ENCODE assay signal across 42 mouse cellular contexts in the genomic region with DNA sequence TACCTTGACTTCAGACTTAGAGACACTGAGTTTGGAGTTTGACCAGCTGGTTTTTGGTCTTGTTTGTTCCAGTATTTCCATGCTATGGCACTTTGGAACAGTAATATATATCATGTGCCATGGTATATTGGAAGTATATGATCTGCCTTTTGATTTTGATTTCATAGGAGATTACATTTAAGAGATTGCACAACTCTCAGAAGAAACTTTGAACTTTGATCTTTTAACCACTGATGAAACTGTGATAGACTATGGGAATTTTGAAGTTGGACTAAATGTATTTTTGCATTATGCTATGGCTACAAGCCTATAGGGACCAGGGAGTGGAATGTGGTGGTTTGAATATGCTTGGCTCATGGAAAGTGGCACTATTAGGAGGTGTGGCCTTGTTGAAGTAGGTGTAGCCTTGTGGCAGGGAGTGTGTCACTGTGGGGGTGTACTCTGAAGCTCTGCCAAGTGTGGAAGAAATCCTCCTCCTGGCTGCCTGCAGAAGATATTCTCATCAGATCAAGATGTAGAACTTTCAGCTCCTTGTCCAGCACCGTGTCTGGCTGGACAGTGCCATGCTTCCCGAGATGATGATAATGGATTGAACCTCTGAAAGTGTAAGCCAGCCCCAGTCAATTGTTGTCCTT. TPM values are rescaled to one million over a fixed set of nuclear protein-coding genes. Genes with fewer than 3 reads are reported as not detected.
"Had no signal": no experiment of that assay in that cellular context is flagged by ENCODE, and none has a peak within 500 bp of the region (broad histone marks: within the 10 kb centered on the region; RNA-seq: fewer than 3 reads in every experiment).

No protein-coding gene starts in this region.

- ATAC-seq: hindbrain, embryonic 16.5 days; intestine, embryonic 15.5 days had no signal

- H3K27me3 ChIP-seq: heart, embryonic 12.5 days; hindbrain, embryonic 12.5 days; intestine, embryonic 15.5 days; kidney, embryonic 15.5 days; limb, embryonic 13.5 days; limb, embryonic 15.5 days had no signal

- H3K4me1 ChIP-seq: heart, embryonic 10.5 days; intestine, embryonic 15.5 days; limb, embryonic 13.5 days; limb, embryonic 15.5 days had no signal

- DNase-seq: gastrocnemius, adult 2 months; gastrocnemius, postnatal 10 days; gastrocnemius, postnatal 25 days; heart, adult 2 months; heart, postnatal 10 days; heart, postnatal 4 days; kidney, adult 11 months; kidney, adult 2 months; kidney, adult 9 months; kidney, postnatal 14 days; kidney, postnatal 36 days; layer of hippocampus, adult 9-11 months; layer of hippocampus, postnatal 36 days; left cerebral cortex, postnatal 4 days had no signal

- H3K9me3 ChIP-seq: heart, embryonic 10.5 days; hindbrain, embryonic 12.5 days; intestine, embryonic 15.5 days; kidney, embryonic 15.5 days; limb, embryonic 13.5 days; limb, embryonic 15.5 days had no signal

- H3K4me2 ChIP-seq: heart, embryonic 12.5 days; hindbrain, embryonic 12.5 days; hindbrain, embryonic 14.5 days; intestine, embryonic 15.5 days; kidney, embryonic 15.5 days; limb, embryonic 13.5 days; limb, embryonic 15.5 days had no signal

- H3K27ac ChIP-seq: gastrocnemius, adult 2 months; heart, adult 2 months; heart, embryonic 10.5 days; hindbrain, embryonic 10.5 days; hindbrain, embryonic 12.5 days; hindbrain, embryonic 14.5 days; intestine, embryonic 15.5 days; kidney, embryonic 15.5 days; kidney, postnatal 0 days; limb, embryonic 13.5 days; limb, embryonic 15.5 days; liver, embryonic 14.5 days had no signal

- H3K36me3 ChIP-seq: heart, embryonic 10.5 days; heart, embryonic 12.5 days; hindbrain, embryonic 10.5 days; hindbrain, embryonic 12.5 days; intestine, embryonic 15.5 days; kidney, embryonic 15.5 days; limb, embryonic 13.5 days; limb, embryonic 15.5 days had no signal

- H3K4me3 ChIP-seq: gastrocnemius, adult 2 months; heart, adult 2 months; heart, embryonic 10.5 days; heart, embryonic 12.5 days; hindbrain, embryonic 10.5 days; hindbrain, embryonic 12.5 days; intestine, embryonic 15.5 days; kidney, embryonic 15.5 days; limb, embryonic 13.5 days; limb, embryonic 15.5 days had no signal

- H3K9ac ChIP-seq: heart, embryonic 12.5 days; hindbrain, embryonic 12.5 days; hindbrain, embryonic 14.5 days; intestine, embryonic 15.5 days; kidney, embryonic 15.5 days; limb, embryonic 13.5 days; limb, embryonic 15.5 days; liver, embryonic 14.5 days had no signal

RNA-seq across cellular contexts. Expression of a gene that starts 31.8 kb away (rescaled TPM):
- total RNA-seq: gastrocnemius, adult 2 months; gastrocnemius, postnatal 10 days; gastrocnemius, postnatal 25 days; gastrocnemius, postnatal 4 days; granulocyte monocyte progenitor cell, adult 5-6 weeks; heart, adult 2 months; heart, postnatal 10 days; heart, postnatal 25 days; heart, postnatal 4 days; layer of hippocampus, adult 18-20 months; layer of hippocampus, adult 8-10 months; layer of hippocampus, postnatal 14 days; layer of hippocampus, postnatal 36 days; left cerebral cortex, adult 18-20 months; left cerebral cortex, adult 8-10 months; left cerebral cortex, postnatal 10 days; left cerebral cortex, postnatal 25 days; left cerebral cortex, postnatal 4 days had no signal
- polyA plus RNA-seq: frontal cortex, adult 2 months; heart, adult 2 months; heart, embryonic 10.5 days; heart, embryonic 12.5 days; heart, embryonic 14.5 days; heart, embryonic 16.5 days; hindbrain, embryonic 10.5 days; hindbrain, embryonic 12.5 days; hindbrain, embryonic 14.5 days; hindbrain, embryonic 16.5 days; intestine, embryonic 15.5 days; kidney, embryonic 15.5 days; kidney, postnatal 0 days; large intestine, adult 2 months; limb, embryonic 11.5 days; limb, embryonic 13.5 days; limb, embryonic 15.5 days; liver, embryonic 14.5 days; liver, embryonic 16.5 days had no signal
